ENCODE assay signal across 8 mouse cellular contexts in genomic region chr9:7914487-7914886, GRCm38 (mm10). TPM values are rescaled to one million over a fixed set of nuclear protein-coding genes. Genes with fewer than 3 reads are reported as not detected.
DNase-seq lines count a peak whose midpoint lies in the region; ATAC-seq lines count a peak whose summit lies in the region.

No protein-coding gene starts in this region.

- H3K27me3 ChIP-seq in embryonic facial prominence, embryonic 10.5 days (replicated peaks; ENCODE audit: low read depth, poor library complexity, severe bottlenecking) = no peaks in the 10 kb centered on the region
- no peaks in the 10 kb centered on the region for H3K27me3 ChIP-seq in liver, embryonic 16.5 days (ENCODE audit: control insufficient read depth, insufficient read depth, low read depth, low read length)
- H3K27me3 ChIP-seq in neural tube, embryonic 12.5 days (replicated peaks) = no peaks in the 10 kb centered on the region

- peak; percentile 86 for ATAC-seq in liver, embryonic 16.5 days (ENCODE audit: low read depth)
- peak; percentile 90 for ATAC-seq in neural tube, embryonic 12.5 days (ENCODE audit: low FRiP score, low read depth)

- H3K9ac ChIP-seq in liver, embryonic 16.5 days (ENCODE audit: low read depth, low read length) = no peak overlapping the region; the same call in 1 of the 2 replicates
- H3K9ac ChIP-seq in neural tube, embryonic 12.5 days = no peak overlapping the region

- 2% methylated on average over 11 of the region's 11 CpGs for WGBS in embryonic facial prominence, embryonic 10.5 days
- 4% methylated on average over 11 of the region's 11 CpGs for WGBS in liver, embryonic 16.5 days (ENCODE audit: insufficient replicate concordance)
- WGBS in neural tube, embryonic 12.5 days = 5% methylated on average over 11 of the region's 11 CpGs

- H3K27ac ChIP-seq in embryonic facial prominence, embryonic 10.5 days (replicated peaks) = 0 out of 2 replicates have a peak overlapping the region, but pooled peaks have one; percentile 40
- no peak overlapping the region for H3K27ac ChIP-seq in liver, embryonic 16.5 days (ENCODE audit: low read length)
- H3K27ac ChIP-seq in neural tube, embryonic 12.5 days = no peak overlapping the region

- no peaks in the 10 kb centered on the region for H3K9me3 ChIP-seq in embryonic facial prominence, embryonic 10.5 days
- no peaks in the 10 kb centered on the region for H3K9me3 ChIP-seq in liver, embryonic 16.5 days (replicated peaks; ENCODE audit: control insufficient read depth, low read length)
- H3K9me3 ChIP-seq in neural tube, embryonic 12.5 days = no peaks in the 10 kb centered on the region

- H3K4me2 ChIP-seq in liver, embryonic 16.5 days (ENCODE audit: low read depth, low read length) = peak overlapping the region; percentile 58
- H3K4me2 ChIP-seq in neural tube, embryonic 12.5 days (replicated peaks) = peak overlapping the region; percentile 52

- H3K36me3 ChIP-seq in embryonic facial prominence, embryonic 10.5 days (replicated peaks) = no peaks in the 10 kb centered on the region
- no peaks in the 10 kb centered on the region for H3K36me3 ChIP-seq in liver, embryonic 16.5 days (ENCODE audit: control insufficient read depth, insufficient read depth)
- no peaks in the 10 kb centered on the region for H3K36me3 ChIP-seq in neural tube, embryonic 12.5 days

- H3K4me1 ChIP-seq in embryonic facial prominence, embryonic 10.5 days = peaks cover 13% of the 10 kb centered on the region
- H3K4me1 ChIP-seq in liver, embryonic 16.5 days (ENCODE audit: control insufficient read depth, low read depth, low read length) = peaks cover 2% of the 10 kb centered on the region; the same call in 1 of the 2 replicates
- no peaks in the 10 kb centered on the region for H3K4me1 ChIP-seq in neural tube, embryonic 12.5 days

- H3K4me3 ChIP-seq in embryonic facial prominence, embryonic 10.5 days = peak overlapping the region; percentile 37
- H3K4me3 ChIP-seq in liver, embryonic 16.5 days (ENCODE audit: low read depth, low read length) = peak overlapping the region; percentile 22
- no peak overlapping the region for H3K4me3 ChIP-seq in neural tube, embryonic 12.5 days

- DNase-seq in 416B (ENCODE audit: low read depth) = peak; percentile 43
- peak; percentile 45 for DNase-seq in adrenal gland, adult 8-10 months
- peak; percentile 91 for DNase-seq in embryonic facial prominence, embryonic 10.5 days (ENCODE audit: low spot score)
- DNase-seq in heart, adult 8-10 months (ENCODE audit: low spot score) = peak; percentile 48
- peak; percentile 57 for DNase-seq in kidney, adult 11 months
- peak; percentile 56 for DNase-seq in thymus, postnatal 4 days

RNA-seq across cellular contexts. Expression of gene Birc3, which starts 41.5 kb away (rescaled TPM):
- total RNA-seq in adrenal gland, adult 8-10 months (2022) = 10 to 100 TPM; 22.2 to 35.6 (median 30.6) TPM
- polyA plus RNA-seq in embryonic facial prominence, embryonic 10.5 days (2016; fragmentation: Nextera tagmentation; extraction: Ambion mirVana) = 4.5 and 4.6 TPM in 2 replicates
- total RNA-seq in heart, adult 8-10 months (2022) = 10 to 100 TPM in 3 of 4 experiments, 1 to 10 TPM in 1; 8.0 to 11.3 (median 10.9) TPM
- polyA plus RNA-seq in liver, embryonic 16.5 days (2015; fragmentation: Nextera tagmentation; extraction: Ambion mirVana) = 6.0 and 7.4 TPM in 2 replicates
- polyA plus RNA-seq in neural tube, embryonic 12.5 days (2016; fragmentation: Nextera tagmentation; extraction: Ambion mirVana) = 2.1 and 3.8 TPM in 2 replicates
